Mouse (Mus musculus) forebrain, embryonic 12.5 days (tissue): ENCODE data around the gene Ctnnd2. TPM values are rescaled to one million over a fixed set of nuclear protein-coding genes. Genes with fewer than 3 reads are reported as not detected.
A peak's percentile ranks its signal among the peaks of the same experiment; 100 is the strongest.

Experiments
- ATAC-seq: fragments of 200-750 bp; cut with Nextera tagmentation; 2 replicates; pipeline ENCODE4 v1.8.0; 2017; ENCODE audit warnings: moderate TSS enrichment; ENCODE audit not compliant: low FRiP score
- H3K27ac ChIP-seq: fragments of 300-500 bp; sonication (generic); 2 replicates; pipeline ENCODE4 v1.5.1; 2016; ENCODE audit warnings: mild to moderate bottlenecking
- H3K27me3 ChIP-seq: fragments of 300-500 bp; sonication (generic); 2 replicates; pipeline ENCODE4 v1.6.1; 2016; ENCODE audit warnings: mild to moderate bottlenecking
- H3K36me3 ChIP-seq: fragments of 300-500 bp; sonication (generic); replicated peaks from 2 replicates; pipeline ENCODE4 v1.6.1; 2016; ENCODE audit warnings: mild to moderate bottlenecking
- H3K4me1 ChIP-seq: fragments of 300-500 bp; sonication (generic); 2 replicates; pipeline ENCODE4 v1.6.1; 2016
- H3K4me2 ChIP-seq: fragments of 300-500 bp; sonication (generic); 2 replicates; pipeline ENCODE4 v1.6.1; 2016; ENCODE audit warnings: mild to moderate bottlenecking, moderate library complexity
- H3K4me3 ChIP-seq: fragments of 300-500 bp; sonication (generic); replicated peaks from 2 replicates; pipeline ENCODE4 v1.5.1; 2016; ENCODE audit warnings: mild to moderate bottlenecking
- H3K9ac ChIP-seq: fragments of 300-500 bp; sonication (generic); 2 replicates; pipeline ENCODE4 v1.6.1; 2016; ENCODE audit warnings: mild to moderate bottlenecking
- H3K9me3 ChIP-seq: fragments of 300-500 bp; sonication (generic); 2 replicates; pipeline ENCODE4 v1.6.1; 2016
- WGBS: fragments of 180-500 bp; shearing (Covaris S2); methylation state at CpG from one replicate; pipeline ENCODE4 v1.1.7; 2016; 5-methylcytosine and 5-hydroxymethylcytosine counted together
- polyA plus RNA-seq: library from polyadenylated mRNA; unstranded; fragments of >200 nt; fragmentation: Nextera tagmentation; extraction: Ambion mirVana; gene quantifications from 2 replicates; pipeline ENCODE4 v1.2.1, GENCODE M21; 2016

Gene Ctnnd2
- polyA plus RNA-seq, 1 experiment from 2014 or later, result 60.2 TPM

DNA sequence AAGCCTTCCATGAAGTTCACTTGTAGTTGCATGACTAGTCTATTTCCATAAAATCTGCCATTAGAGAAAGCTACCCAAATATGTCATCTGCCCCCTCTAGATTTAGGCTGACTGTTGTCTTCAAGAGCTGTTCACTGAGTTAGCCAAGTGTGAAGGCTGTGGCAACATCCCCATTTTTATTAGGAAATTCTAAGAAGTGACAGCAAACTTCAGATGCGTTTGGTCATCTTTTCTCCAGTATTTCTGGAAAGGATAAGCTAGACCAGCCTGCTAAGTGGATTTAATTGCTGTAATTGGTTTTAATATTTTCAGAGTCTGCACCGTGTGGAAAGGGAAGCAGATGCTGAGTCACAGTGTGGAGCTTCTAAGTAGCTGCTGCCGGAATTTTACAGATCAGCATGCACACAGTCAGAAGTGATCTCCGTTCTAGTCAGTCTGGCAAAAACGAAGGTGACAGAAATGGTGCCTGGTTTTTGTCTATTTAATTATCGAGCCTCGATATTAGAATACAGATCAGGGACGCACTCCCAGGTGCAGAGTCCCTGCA is 397.9 kb downstream of the Ctnnd2 start:
- Histone ChIP-seq H3K27ac (no peak overlapping the region), H3K9ac (no peak overlapping the region), H3K4me3 (no peak overlapping the region), H3K4me2 (no peak overlapping the region), H3K4me1 (no peaks in the 10 kb centered on the region), H3K9me3 (no peaks in the 10 kb centered on the region), H3K36me3 (no peaks in the 10 kb centered on the region), H3K27me3 (no peaks in the 10 kb centered on the region)
- WGBS, result 85% methylated on average over 8 of the region's 8 CpGs
- no peak for ATAC-seq

DNA sequence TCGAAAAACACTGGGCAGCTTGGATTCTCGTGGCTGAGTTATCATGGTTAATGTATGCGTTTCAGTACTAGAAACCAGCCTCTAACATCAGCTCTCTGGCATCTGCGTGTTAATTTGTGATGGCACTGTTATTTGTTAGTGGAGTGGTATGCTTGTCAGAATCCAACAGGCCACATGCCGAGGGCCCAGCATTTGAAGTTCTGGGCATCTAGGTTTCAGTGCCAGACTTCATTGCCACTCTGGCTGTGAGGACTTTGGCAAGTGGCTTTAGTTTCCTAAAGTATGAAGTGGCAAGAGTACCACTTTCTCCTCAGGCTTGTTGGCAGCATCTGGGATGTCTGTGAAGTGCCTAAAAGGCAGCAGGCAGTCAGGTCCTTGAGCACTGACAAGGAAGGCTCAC is 415.1 kb downstream of the Ctnnd2 start:
- 91% methylated on average over 5 of the region's 5 CpGs for WGBS
- ATAC-seq, result no peak
- no peak overlapping the region for H3K9ac ChIP-seq
- no peaks in the 10 kb centered on the region for H3K9me3 ChIP-seq
- H3K27me3 ChIP-seq, result no peaks in the 10 kb centered on the region
- no peaks in the 10 kb centered on the region for H3K36me3 ChIP-seq
- H3K4me2 ChIP-seq, result no peak overlapping the region
- H3K4me1 ChIP-seq, result no peaks in the 10 kb centered on the region
- no peak overlapping the region for H3K27ac ChIP-seq
- H3K4me3 ChIP-seq, result no peak overlapping the region

DNA sequence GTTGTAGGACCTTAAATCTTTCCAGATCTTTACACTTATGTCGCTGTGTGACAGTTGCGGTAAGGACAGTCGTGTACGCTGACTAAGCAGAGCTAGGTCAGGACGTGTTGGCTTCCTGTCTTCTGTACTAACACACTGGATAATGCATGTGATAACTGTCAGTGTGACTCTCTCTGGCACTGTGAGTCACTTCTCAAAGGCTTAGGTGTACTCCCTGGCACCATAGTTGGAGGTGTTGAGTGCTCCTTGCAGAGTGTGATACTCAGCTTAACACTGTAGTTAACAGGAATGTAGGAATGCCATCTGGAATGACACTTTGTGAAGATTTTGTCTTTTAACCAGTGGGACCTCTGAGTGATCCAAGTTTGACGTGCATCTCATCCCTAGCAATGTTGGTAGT is 418.5 kb downstream of the Ctnnd2 start:
- no peak for ATAC-seq
- no peak overlapping the region for H3K27ac ChIP-seq
- no peak overlapping the region for H3K9ac ChIP-seq
- 91% methylated on average over 6 of the region's 6 CpGs for WGBS
- H3K9me3 ChIP-seq, result no peaks in the 10 kb centered on the region
- H3K4me2 ChIP-seq, result no peak overlapping the region
- H3K36me3 ChIP-seq, result no peaks in the 10 kb centered on the region
- H3K4me3 ChIP-seq, result no peak overlapping the region
- peaks cover 4% of the 10 kb centered on the region; the same call in 1 of the 2 replicates for H3K4me1 ChIP-seq
- no peaks in the 10 kb centered on the region for H3K27me3 ChIP-seq

DNA sequence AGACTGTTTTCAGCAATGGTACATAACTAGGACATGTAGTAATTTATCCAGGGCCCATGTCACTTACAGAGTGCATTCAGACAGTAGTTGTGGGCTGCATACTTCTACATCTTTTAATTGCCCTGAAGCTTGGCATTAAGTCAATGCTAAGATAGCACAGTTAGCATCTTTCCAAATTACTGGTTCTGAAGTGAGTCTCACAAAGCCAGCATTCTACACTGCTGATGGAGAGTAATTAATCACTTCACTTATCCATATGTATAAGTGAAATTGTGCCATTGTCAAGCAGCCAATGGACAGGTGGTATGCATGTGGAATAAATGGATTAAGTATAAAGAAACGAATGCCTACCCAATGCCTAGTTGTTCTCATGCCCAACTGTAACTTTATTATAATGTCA is 423.1 kb downstream of the Ctnnd2 start:
- no peak for ATAC-seq
- 50% methylated on average over 1 of the region's 1 CpGs for WGBS
- H3K4me3 ChIP-seq, result no peak overlapping the region
- no peaks in the 10 kb centered on the region for H3K9me3 ChIP-seq
- no peak overlapping the region for H3K9ac ChIP-seq
- H3K27ac ChIP-seq, result no peak overlapping the region
- H3K4me1 ChIP-seq, result peaks cover 4% of the 10 kb centered on the region; the same call in 1 of the 2 replicates
- H3K36me3 ChIP-seq, result no peaks in the 10 kb centered on the region
- no peaks in the 10 kb centered on the region for H3K27me3 ChIP-seq
- H3K4me2 ChIP-seq, result no peak overlapping the region

DNA sequence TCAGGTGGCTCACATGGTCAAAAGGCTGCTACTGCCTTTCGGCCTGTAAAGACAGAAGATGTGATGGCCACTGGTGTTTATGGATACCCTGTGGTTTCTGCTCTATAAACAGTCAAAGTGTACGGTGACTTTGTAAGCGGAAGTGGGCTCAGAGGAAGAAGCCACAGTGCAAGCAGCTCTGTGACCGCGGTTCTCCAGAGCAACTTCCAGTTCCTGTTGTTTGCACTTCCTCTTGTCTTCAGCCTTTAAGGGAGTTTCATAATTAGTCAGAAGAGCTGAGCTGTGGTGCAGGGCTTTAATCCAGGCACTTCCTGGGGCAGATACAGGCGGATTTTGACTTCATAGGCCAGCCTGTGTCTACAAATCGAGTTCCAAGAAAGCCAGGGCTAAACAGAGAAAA is 438.2 kb downstream of the Ctnnd2 start:
- Histone ChIP-seq H3K9ac (no peak overlapping the region), H3K4me1 (peaks cover 5% of the 10 kb centered on the region), H3K4me3 (no peak overlapping the region), H3K36me3 (no peaks in the 10 kb centered on the region), H3K9me3 (no peaks in the 10 kb centered on the region), H3K27me3 (no peaks in the 10 kb centered on the region), H3K4me2 (no peak overlapping the region), H3K27ac (no peak overlapping the region)
- ATAC-seq, result no peak
- WGBS, result 87% methylated on average over 7 of the region's 7 CpGs

DNA sequence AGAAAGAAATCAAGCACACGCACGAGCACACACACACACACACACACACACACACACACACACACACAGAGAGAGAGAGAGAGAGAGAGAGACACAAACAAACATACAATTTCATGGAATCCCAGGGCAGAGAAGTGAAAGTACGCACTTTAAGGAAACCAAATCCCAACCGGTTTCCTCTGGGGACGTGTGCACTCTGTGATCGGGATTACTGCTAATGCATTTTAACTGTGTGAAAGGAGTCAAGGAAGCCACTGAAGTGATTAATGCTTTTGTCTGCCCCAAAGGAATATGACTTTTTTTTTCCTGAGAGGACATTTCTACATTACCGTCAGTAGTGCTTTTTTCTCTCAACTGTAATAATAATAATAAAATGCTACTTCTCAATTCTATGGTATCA is 443.1 kb downstream of the Ctnnd2 start:
- H3K4me3 ChIP-seq, result no peak overlapping the region
- H3K36me3 ChIP-seq, result peaks cover 8% of the 10 kb centered on the region; the same call in 1 of the 2 replicates
- H3K27ac ChIP-seq, result no peak overlapping the region
- no peaks in the 10 kb centered on the region for H3K9me3 ChIP-seq
- no peak overlapping the region for H3K4me2 ChIP-seq
- 60% methylated on average over 7 of the region's 7 CpGs for WGBS
- H3K27me3 ChIP-seq, result no peaks in the 10 kb centered on the region
- no peak for ATAC-seq
- H3K4me1 ChIP-seq, result peaks cover 3% of the 10 kb centered on the region; the same call in 1 of the 2 replicates
- H3K9ac ChIP-seq, result no peak overlapping the region

DNA sequence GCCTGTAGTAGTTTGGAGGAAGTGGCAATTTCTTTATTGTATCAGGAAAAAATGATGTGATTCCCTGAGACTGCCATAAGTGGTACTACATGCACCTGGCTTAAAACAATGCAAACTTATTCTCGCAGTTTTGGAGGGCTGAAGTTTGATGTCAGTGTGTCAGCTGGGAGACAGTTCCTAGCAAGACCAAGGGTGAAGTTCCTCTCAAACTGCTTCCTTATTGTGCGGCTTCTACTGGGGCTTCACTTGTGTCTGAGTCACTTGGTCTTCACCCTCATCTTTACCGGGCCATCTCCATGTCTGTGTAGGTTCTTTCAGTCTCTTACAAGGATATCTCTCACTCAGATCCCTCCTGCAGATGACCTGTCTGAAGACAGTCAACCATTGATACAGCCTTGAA is 444.5 kb downstream of the Ctnnd2 start:
- H3K27me3 ChIP-seq, result no peaks in the 10 kb centered on the region
- no peak overlapping the region for H3K9ac ChIP-seq
- no peak for ATAC-seq
- H3K4me3 ChIP-seq, result no peak overlapping the region
- 87% methylated on average over 3 of the region's 3 CpGs for WGBS
- no peaks in the 10 kb centered on the region for H3K9me3 ChIP-seq
- no peak overlapping the region for H3K4me2 ChIP-seq
- peaks cover 8% of the 10 kb centered on the region; the same call in 1 of the 2 replicates for H3K36me3 ChIP-seq
- peaks cover 3% of the 10 kb centered on the region; the same call in 1 of the 2 replicates for H3K4me1 ChIP-seq
- no peak overlapping the region for H3K27ac ChIP-seq

DNA sequence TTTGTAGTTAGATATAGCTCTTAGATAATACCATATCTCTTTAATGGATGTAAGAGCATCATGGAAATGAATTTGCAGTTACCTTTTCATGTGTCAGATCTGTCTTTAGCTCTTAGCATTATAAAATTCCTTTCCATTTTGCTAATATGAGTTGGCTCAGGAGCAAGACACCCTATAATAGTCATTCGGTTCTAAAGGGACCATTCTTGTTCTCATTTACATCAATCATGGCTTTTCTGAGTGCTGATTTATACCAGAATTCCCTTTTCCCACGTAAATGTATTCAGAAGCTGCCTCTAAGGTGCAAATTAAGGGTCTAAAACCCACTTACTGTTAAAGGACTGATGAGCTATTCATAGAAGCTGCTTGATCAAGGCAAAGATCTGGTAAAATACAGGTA is 445.5 kb downstream of the Ctnnd2 start:
- no peaks in the 10 kb centered on the region for H3K27me3 ChIP-seq
- peaks cover 8% of the 10 kb centered on the region; the same call in 1 of the 2 replicates for H3K36me3 ChIP-seq
- no peaks in the 10 kb centered on the region for H3K9me3 ChIP-seq
- no peak overlapping the region for H3K9ac ChIP-seq
- H3K4me1 ChIP-seq, result peaks cover 3% of the 10 kb centered on the region; the same call in 1 of the 2 replicates
- no peak overlapping the region for H3K27ac ChIP-seq
- ATAC-seq, result no peak
- 61% methylated on average over 2 of the region's 2 CpGs for WGBS
- no peak overlapping the region for H3K4me2 ChIP-seq
- no peak overlapping the region for H3K4me3 ChIP-seq

DNA sequence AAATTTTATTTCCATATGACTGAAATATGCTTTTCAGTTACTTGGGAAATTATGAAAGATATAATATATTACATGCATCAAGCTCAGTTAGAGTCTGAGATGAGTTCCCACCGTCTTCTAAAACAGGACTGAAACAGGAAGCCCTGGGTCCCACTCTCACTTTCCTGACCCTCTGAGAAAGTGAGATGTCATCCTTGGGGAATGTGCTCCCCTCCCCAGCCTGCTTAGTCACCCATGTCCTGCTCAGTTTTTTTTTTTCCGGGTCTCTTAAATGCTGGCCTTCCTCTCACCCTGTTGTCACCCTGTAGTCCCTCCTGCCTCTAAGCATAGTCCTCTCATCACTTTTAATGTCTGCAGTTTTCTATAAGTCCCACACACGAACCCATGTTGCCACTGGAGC is 456.1 kb downstream of the Ctnnd2 start:
- 44% methylated on average over 3 of the region's 3 CpGs for WGBS

DNA sequence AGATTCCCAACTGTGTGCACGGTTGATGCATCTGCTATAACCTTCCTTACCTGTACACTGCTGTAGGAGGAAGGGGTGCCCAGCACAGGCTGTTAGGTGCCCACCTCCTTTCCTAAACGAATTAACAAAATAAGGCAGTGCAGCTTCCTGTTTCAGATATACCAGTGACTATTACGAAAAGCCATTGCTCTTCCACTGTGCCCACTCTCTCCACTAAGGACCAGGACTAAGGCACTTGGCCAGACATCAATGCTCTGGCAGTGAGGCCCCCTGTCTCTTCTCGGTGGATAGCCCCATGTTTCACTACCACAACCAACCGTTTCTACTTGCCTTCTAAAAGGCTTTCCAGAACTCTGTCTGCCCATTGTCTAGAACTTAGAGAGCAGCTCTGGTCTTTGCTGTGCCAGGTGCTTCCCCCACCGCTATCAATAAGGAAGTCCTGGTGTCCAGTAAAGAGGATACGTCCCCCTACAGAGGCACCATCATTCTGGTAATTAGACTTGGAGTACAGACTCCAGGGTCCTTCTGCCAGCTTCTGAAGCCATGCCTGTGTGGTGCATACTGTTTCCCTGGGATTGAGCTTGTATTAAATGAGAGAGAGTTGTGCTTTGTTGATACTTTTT is 459.8 kb downstream of the Ctnnd2 start:
- Histone ChIP-seq H3K4me3 (no peak overlapping the region), H3K36me3 (no peaks in the 10 kb centered on the region), H3K27me3 (no peaks in the 10 kb centered on the region), H3K4me2 (no peak overlapping the region), H3K27ac (no peak overlapping the region), H3K4me1 (peaks cover 15% of the 10 kb centered on the region), H3K9ac (no peak overlapping the region), H3K9me3 (no peaks in the 10 kb centered on the region)
- WGBS, result 73% methylated on average over 7 of the region's 7 CpGs
- no peak for ATAC-seq

More for the DNA sequence above, 456.1 kb downstream of the Ctnnd2 start:
- no peaks in the 10 kb centered on the region for H3K36me3 ChIP-seq
- H3K4me2 ChIP-seq, result no peak overlapping the region
- no peak overlapping the region for H3K9ac ChIP-seq
- H3K27me3 ChIP-seq, result no peaks in the 10 kb centered on the region
- no peaks in the 10 kb centered on the region for H3K9me3 ChIP-seq
- no peak for ATAC-seq
- H3K27ac ChIP-seq, result no peak overlapping the region
- H3K4me3 ChIP-seq, result no peak overlapping the region
- peaks cover 6% of the 10 kb centered on the region for H3K4me1 ChIP-seq

DNA sequence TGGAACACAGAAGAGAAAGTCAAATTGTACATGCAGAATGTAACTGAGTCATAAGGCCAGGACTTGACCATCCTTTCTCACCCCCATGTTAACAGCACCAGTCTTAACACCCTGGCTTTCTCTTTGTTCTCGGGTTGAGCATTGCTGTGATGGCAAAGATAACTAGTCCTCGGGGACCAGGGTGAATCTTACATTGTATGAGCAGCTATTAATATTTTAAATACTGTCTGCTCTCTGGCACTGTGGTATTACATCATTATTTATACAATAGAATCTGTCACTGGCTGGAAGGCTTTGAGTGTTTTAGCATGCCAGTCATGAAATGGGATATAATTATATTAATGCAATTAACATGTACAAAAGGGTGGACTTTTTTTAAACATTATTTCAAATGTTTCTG is 461.5 kb downstream of the Ctnnd2 start:
- H3K9me3 ChIP-seq, result no peaks in the 10 kb centered on the region
- no peak overlapping the region for H3K4me2 ChIP-seq
- ATAC-seq, result peak; percentile 33; the same call in 1 of the 2 replicates
- no peak overlapping the region for H3K9ac ChIP-seq
- H3K4me3 ChIP-seq, result no peak overlapping the region
- 40% methylated on average over 2 of the region's 2 CpGs for WGBS
- H3K36me3 ChIP-seq, result no peaks in the 10 kb centered on the region
- H3K27ac ChIP-seq, result 0 out of 2 replicates have a peak overlapping the region, but pooled peaks have one; percentile 46
- H3K4me1 ChIP-seq, result peaks cover 15% of the 10 kb centered on the region
- H3K27me3 ChIP-seq, result no peaks in the 10 kb centered on the region

DNA sequence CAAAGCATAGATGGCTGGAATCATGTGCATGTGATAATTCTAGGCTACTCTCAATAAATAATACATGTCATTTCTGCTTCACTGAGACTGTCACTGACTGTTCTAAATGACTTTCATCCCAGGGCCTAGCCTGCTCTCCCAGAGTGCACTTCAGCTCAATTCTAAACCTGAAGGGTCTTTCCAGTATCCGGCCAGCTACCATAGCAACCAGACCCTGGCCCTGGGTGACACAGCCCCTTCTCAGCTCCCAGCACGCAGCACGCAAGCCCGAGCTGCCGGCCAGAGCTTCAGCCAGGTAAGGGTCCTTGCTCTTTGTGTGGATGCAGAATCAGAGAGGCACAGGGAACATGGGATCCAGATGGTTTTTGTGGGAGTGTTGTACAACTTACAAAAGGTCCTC is 462.1 kb downstream of the Ctnnd2 start:
- Histone ChIP-seq H3K9me3 (no peaks in the 10 kb centered on the region), H3K4me2 (no peak overlapping the region), H3K4me3 (no peak overlapping the region), H3K4me1 (peaks cover 15% of the 10 kb centered on the region), H3K27ac (peak overlapping the region; percentile 50; the same call in 1 of the 2 replicates), H3K27me3 (no peaks in the 10 kb centered on the region), H3K36me3 (no peaks in the 10 kb centered on the region), H3K9ac (no peak overlapping the region)
- 16% methylated on average over 5 of the region's 5 CpGs for WGBS
- peak; percentile 86 for ATAC-seq

DNA sequence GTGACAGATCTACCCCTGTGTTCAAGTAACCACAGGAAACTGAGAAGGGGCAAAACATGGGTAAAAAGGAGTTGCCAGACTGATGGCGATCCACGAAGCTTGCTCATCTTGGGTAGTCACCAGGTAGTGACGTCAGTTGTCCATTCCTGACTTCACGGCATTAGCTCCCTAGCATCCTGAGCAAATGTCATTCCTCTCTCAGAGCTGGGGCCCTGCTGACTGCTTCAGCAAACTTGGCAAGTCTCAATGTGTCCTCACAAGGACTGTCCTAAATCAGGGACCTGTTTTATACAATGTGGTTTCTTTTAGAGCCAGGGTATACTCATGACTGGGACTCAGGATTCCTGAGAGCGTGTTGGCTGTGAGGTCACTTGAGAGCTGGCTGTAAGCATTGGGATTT is 468.3 kb downstream of the Ctnnd2 start:
- Histone ChIP-seq H3K27ac (no peak overlapping the region), H3K36me3 (no peaks in the 10 kb centered on the region), H3K9me3 (no peaks in the 10 kb centered on the region), H3K4me3 (no peak overlapping the region), H3K27me3 (peaks cover 6% of the 10 kb centered on the region; the same call in 1 of the 2 replicates), H3K4me1 (0 out of 2 replicates have a peak, but pooled peaks cover under 1% of the 10 kb centered on the region), H3K9ac (no peak overlapping the region), H3K4me2 (no peak overlapping the region)
- 94% methylated on average over 5 of the region's 5 CpGs for WGBS
- no peak for ATAC-seq
